Mouse (Mus musculus): Measurements from ENCODE around the gene Slc6a17.

GRCm38 (mm10) chr3:107534951-107535350 lies 17.1 kb upstream of the Slc6a17 start:
- TF ChIP-seq CTCF (IDR thresholded peaks at IDR 0.05; ENCODE audit: low read depth) (no peak), EP300 (IDR thresholded peaks at IDR 0.05; ENCODE audit: low read depth) (no peak)

All from liver, postnatal 0 days (tissue).